Mouse (Mus musculus) left cerebral cortex, postnatal 36 days (tissue): ENCODE data around the gene Fryl. TPM values are rescaled to one million over a fixed set of nuclear protein-coding genes. Genes with fewer than 3 reads are reported as not detected.
A peak's percentile ranks its signal among the peaks of the same experiment; 100 is the strongest.

Source experiments
- DNase-seq, 2 experiments: peaks; one replicate each; pipeline ENCODE4 v3.0.0; 2021 to 2022; ENCODE audit warnings: low spot score in 2 of 2, mixed read lengths in 1 of 2
- intact Hi-C: fragments of 180-260 bp; cut with DNase I; formaldehyde crosslinking; loops from one replicate; pipeline ENCODE4 v1.15.1; 2025
- total RNA-seq, 2 experiments: library from RNA; stranded (reverse); gene quantifications; 2 replicates each; pipeline ENCODE4 v1.2.3; 2021

The Fryl gene
- total RNA-seq, 2 experiments from 2014 or later: 48.6 to 80.3 TPM

- no peak for DNase-seq
- intact Hi-C loops: no loop called here
These were observed 121.3 kb downstream of the Fryl start for GRCm38 (mm10) chr5:73135131-73135530.

- intact Hi-C loops: loop anchor here (2.0 to 5.0 kb wide), 3 partner anchors 123 to 247 kb away; partner anchors contain the start of genes Fryl and Ociad1
- peak; percentile 23 to 41 for DNase-seq
These were observed 122.6 kb downstream of the Fryl start for GRCm38 (mm10) chr5:73133833-73134185.

GRCm38 (mm10) chr5:73132998-73133832 is 123.2 kb downstream of the Fryl start:
- DNase-seq: no peak
- intact Hi-C loops: loop anchor here (2.0 to 5.0 kb wide), 3 partner anchors 124 to 248 kb away; partner anchors contain the start of genes Fryl and Ociad1

- DNase-seq: no peak
- intact Hi-C loops: loop anchor here (5.0 kb wide), 2 partner anchors 126 to 161 kb away; partner anchors contain the start of genes Fryl and Ociad1
These were observed 125.4 kb downstream of the Fryl start for GRCm38 (mm10) chr5:73130984-73131383.

GRCm38 (mm10) chr5:73129871-73130270 is 126.5 kb downstream of the Fryl start:
- intact Hi-C loops: loop anchor here (5.0 kb wide), 2 partner anchors 127 to 162 kb away; partner anchors contain the start of genes Fryl and Ociad1
- DNase-seq: no peak

- peak in 1 of 2 experiments; percentile 19 for DNase-seq
- intact Hi-C loops: loop anchor here (5.0 kb wide), 1 partner anchor 262 kb away; no protein-coding TSS in a partner anchor
These were observed 136.3 kb downstream of the Fryl start for GRCm38 (mm10) chr5:73119969-73120725.

- intact Hi-C loops: loop anchor here (5.0 kb wide), 1 partner anchor 263 kb away; no protein-coding TSS in a partner anchor
These were observed 136.9 kb downstream of the Fryl start for GRCm38 (mm10) chr5:73119524-73119923.

GRCm38 (mm10) chr5:73118786-73119185 is 137.6 kb downstream of the Fryl start:
- DNase-seq: no peak
- intact Hi-C loops: loop anchor here (5.0 kb wide), 1 partner anchor 264 kb away; no protein-coding TSS in a partner anchor

More at GRCm38 (mm10) chr5:73119524-73119923, 136.9 kb downstream of the Fryl start:
- DNase-seq: no peak

GRCm38 (mm10) chr5:73114878-73115277 is 141.5 kb downstream of the Fryl start:
- no peak for DNase-seq
- intact Hi-C loops: loop anchor here (5.0 kb wide), 1 partner anchor 267 kb away; no protein-coding TSS in a partner anchor

- DNase-seq: no peak
- intact Hi-C loops: no loop called here
These were observed 144.1 kb downstream of the Fryl start for GRCm38 (mm10) chr5:73112331-73112730.

- no peak for DNase-seq
- intact Hi-C loops: no loop called here
These were observed 152.8 kb downstream of the Fryl start for GRCm38 (mm10) chr5:73103657-73104056.

- intact Hi-C loops: no loop called here
- DNase-seq: no peak
These were observed 154.0 kb downstream of the Fryl start for GRCm38 (mm10) chr5:73102342-73102989.

- intact Hi-C loops: no loop called here
These were observed 164.2 kb downstream of the Fryl start for GRCm38 (mm10) chr5:73092236-73092635.

GRCm38 (mm10) chr5:73089158-73089557 is 167.3 kb downstream of the Fryl start:
- no peak for DNase-seq
- intact Hi-C loops: no loop called here

More at GRCm38 (mm10) chr5:73092236-73092635, 164.2 kb downstream of the Fryl start:
- no peak for DNase-seq

- intact Hi-C loops: no loop called here
- DNase-seq: no peak
These were observed 174.9 kb downstream of the Fryl start for GRCm38 (mm10) chr5:73081496-73081895.

GRCm38 (mm10) chr5:73079801-73080200 is 176.6 kb downstream of the Fryl start:
- intact Hi-C loops: loop anchor here (10.0 kb wide), 1 partner anchor 185 kb away; no protein-coding TSS in a partner anchor
- no peak for DNase-seq

- intact Hi-C loops: loop anchor here (1.0 to 10.0 kb wide), 2 partner anchors 87 to 177 kb away; no protein-coding TSS in a partner anchor
- peak; percentile 71 to 77 for DNase-seq
These were observed 185.1 kb downstream of the Fryl start for GRCm38 (mm10) chr5:73071319-73071718.

GRCm38 (mm10) chr5:73066946-73067345 is 189.5 kb downstream of the Fryl start:
- intact Hi-C loops: no loop called here

More at GRCm38 (mm10) chr5:73066946-73067345, 189.5 kb downstream of the Fryl start:
- no peak for DNase-seq
